Mouse (Mus musculus) lung, postnatal 0 days (tissue): Measurements from ENCODE around the gene Mast4. TPM values are rescaled to one million over a fixed set of nuclear protein-coding genes. Genes with fewer than 3 reads are reported as not detected.

ENCODE experiments used
- ATAC-seq: fragments of 200-750 bp; cut with Nextera tagmentation; 2 replicates; pipeline ENCODE4 v1.8.0; 2017; ENCODE audit warnings: moderate library complexity
- DNase-seq: peaks from one replicate; pipeline ENCODE4 v3.0.0-alpha.2; 2016; ENCODE audit warnings: low spot score
- H3K27ac ChIP-seq: fragments of 300-500 bp; sonication (generic); 2 replicates; pipeline ENCODE4 v1.5.1; 2014; ENCODE audit warnings: antibody characterized with exemption, mild to moderate bottlenecking, low read length, mixed read lengths
- H3K27me3 ChIP-seq: fragments of 300-500 bp; sonication (generic); replicated peaks from 2 replicates; pipeline ENCODE4 v1.6.1; 2014; ENCODE audit warnings: low read length, mixed read lengths; ENCODE audit not compliant: insufficient read depth
- H3K36me3 ChIP-seq: fragments of 300-500 bp; sonication (generic); 2 replicates; pipeline ENCODE4 v1.6.1; 2014; ENCODE audit warnings: low read length, mixed read lengths; ENCODE audit not compliant: insufficient read depth
- H3K4me1 ChIP-seq: fragments of 300-500 bp; sonication (generic); 2 replicates; pipeline ENCODE4 v1.6.1; 2014; ENCODE audit warnings: antibody characterized with exemption, low read depth, low read length, mixed read lengths; ENCODE audit not compliant: insufficient read depth
- H3K4me2 ChIP-seq: fragments of 300-500 bp; sonication (generic); replicated peaks from 2 replicates; pipeline ENCODE4 v1.6.1; 2014; ENCODE audit warnings: low read depth, mild to moderate bottlenecking, low read length, moderate library complexity, mixed read lengths
- H3K4me3 ChIP-seq: fragments of 300-500 bp; sonication (generic); 2 replicates; pipeline ENCODE4 v1.5.1; 2014; ENCODE audit warnings: low read depth, low read length
- H3K9ac ChIP-seq: fragments of 300-500 bp; sonication (generic); replicated peaks from 2 replicates; pipeline ENCODE4 v1.6.1; 2014; ENCODE audit warnings: low read depth, mild to moderate bottlenecking
- H3K9me3 ChIP-seq: fragments of 300-500 bp; sonication (generic); 2 replicates; pipeline ENCODE4 v1.6.1; 2016; ENCODE audit warnings: low read length, mixed read lengths
- CTCF ChIP-seq: IDR thresholded peaks from 2 replicates; pipeline ENCODE4 v1.5.1; 2016; ENCODE audit warnings: antibody characterized with exemption, mild to moderate bottlenecking
- EP300 ChIP-seq: IDR thresholded peaks from 2 replicates; pipeline ENCODE4 v1.6.1; 2016; ENCODE audit warnings: antibody characterized with exemption, mild to moderate bottlenecking, control low read depth
- WGBS: fragments of 180-500 bp; shearing (Covaris S2); extraction: QIAGEN DNeasy Blood & Tissue Kit; methylation state at CpG from one replicate; pipeline ENCODE4 v1.1.7; 2014; 5-methylcytosine and 5-hydroxymethylcytosine counted together
- polyA plus RNA-seq: library from polyadenylated mRNA; unstranded; fragments of >200 nt; fragmentation: Nextera tagmentation; extraction: Ambion mirVana; gene quantifications from 2 replicates; pipeline ENCODE4 v1.2.1, GENCODE M21; 2015

Mast4 gene
- polyA plus RNA-seq, 1 experiment from 2014 or later: 15.5 TPM

DNA sequence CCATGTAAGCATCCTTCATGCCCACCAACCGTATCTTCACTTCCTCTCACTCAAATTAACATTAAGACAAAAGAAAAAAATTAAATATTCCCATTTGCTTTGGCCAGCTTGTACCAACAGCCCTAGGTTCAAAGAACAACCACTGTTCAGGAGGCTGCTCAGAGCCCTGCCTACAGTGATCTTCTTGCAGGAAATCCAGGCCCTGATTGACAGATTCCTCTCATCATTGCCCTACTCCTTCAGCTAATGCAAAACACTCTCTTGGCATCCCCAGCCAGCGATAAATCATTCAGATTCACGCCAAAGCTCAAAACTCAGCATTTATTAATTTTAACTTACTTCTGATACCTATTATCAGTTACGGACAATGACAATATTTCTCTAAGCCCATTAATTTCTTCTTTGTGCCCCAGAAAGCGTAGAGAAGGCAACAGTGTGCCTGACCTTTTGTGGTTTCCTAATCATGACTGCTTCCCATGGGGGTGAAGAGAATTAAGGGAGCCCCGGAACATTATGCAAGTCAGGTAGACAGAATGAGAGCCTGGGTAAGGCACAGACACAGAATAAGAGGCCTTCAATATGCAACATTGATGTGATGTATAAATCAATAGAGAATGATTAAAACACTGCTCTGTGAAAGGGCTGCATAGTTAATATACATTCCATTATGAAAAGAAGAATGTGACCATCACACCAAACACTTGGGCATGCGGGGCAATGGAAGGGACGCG lies 135.9 kb downstream of the Mast4 start:
- Histone ChIP-seq H3K27ac (no peak overlapping the region), H3K27me3 (no peaks in the 10 kb centered on the region), H3K4me2 (no peak overlapping the region), H3K4me1 (no peaks in the 10 kb centered on the region), H3K9ac (no peak overlapping the region), H3K36me3 (no peaks in the 10 kb centered on the region), H3K4me3 (no peak overlapping the region), H3K9me3 (no peaks in the 10 kb centered on the region)
- ATAC-seq: no peak
- TF ChIP-seq EP300 (no peak), CTCF (no peak)
- DNase-seq: no peak
- 88% methylated on average over 9 of the region's 9 CpGs for WGBS

DNA sequence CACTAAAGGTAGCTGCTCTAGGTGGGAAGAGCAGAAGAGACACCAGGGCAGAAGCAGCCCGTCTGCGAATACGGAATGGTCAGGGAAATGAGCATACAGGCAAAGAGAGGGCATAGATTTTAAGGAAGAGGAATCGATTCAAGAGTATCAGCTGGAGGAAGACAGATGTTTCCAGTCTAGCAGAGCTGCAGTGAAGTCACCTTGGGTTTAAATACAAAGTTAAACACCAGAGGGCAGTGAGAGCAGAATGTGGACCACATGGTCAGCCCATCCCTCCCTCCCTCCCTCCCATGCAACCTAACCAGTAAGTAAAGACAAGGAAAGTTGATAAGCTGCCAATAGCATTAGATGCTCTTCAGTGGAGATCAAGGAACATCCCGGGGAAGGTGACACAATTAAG lies 138.0 kb downstream of the Mast4 start:
- no peaks in the 10 kb centered on the region for H3K27me3 ChIP-seq
- DNase-seq: no peak
- no peak overlapping the region for H3K9ac ChIP-seq
- 48% methylated on average over 5 of the region's 5 CpGs for WGBS
- no peak for ATAC-seq
- H3K4me3 ChIP-seq: no peak overlapping the region
- no peaks in the 10 kb centered on the region for H3K36me3 ChIP-seq
- no peaks in the 10 kb centered on the region for H3K9me3 ChIP-seq
- H3K27ac ChIP-seq: no peak overlapping the region
- no peak overlapping the region for H3K4me2 ChIP-seq
- no peaks in the 10 kb centered on the region for H3K4me1 ChIP-seq
- TF ChIP-seq CTCF (peak; percentile 19), EP300 (no peak)

GRCm38 (mm10) chr13:103195847-103196246 lies 138.4 kb downstream of the Mast4 start:
- H3K4me3 ChIP-seq: no peak overlapping the region
- H3K36me3 ChIP-seq: no peaks in the 10 kb centered on the region
- TF ChIP-seq CTCF (no peak), EP300 (no peak)
- no peak overlapping the region for H3K4me2 ChIP-seq
- no peak overlapping the region for H3K9ac ChIP-seq
- H3K27ac ChIP-seq: no peak overlapping the region
- no peaks in the 10 kb centered on the region for H3K27me3 ChIP-seq
- no peaks in the 10 kb centered on the region for H3K9me3 ChIP-seq
- DNase-seq (no peak), ATAC-seq (no peak)
- WGBS: 73% methylated on average over 3 of the region's 3 CpGs
- H3K4me1 ChIP-seq: no peaks in the 10 kb centered on the region

DNA sequence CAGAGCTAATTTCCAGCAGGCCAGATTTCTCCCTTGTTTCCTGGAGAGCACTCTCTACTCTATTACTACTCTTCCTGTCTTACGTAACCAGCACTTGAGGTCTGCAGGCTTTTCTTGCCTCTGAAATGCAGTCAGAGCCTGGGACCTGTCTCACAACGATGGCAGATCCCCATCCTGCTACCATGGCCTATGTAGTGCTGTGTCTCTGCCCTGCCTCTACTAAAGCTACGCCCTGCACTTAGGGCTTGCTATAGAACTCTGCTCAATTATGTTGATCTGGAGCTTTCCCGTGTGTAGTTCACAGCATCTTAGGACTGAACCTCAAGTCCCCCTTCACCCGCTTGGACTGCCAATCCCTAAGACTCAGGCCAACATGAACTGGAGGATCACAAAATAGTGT lies 150.7 kb downstream of the Mast4 start:
- no peak overlapping the region for H3K4me3 ChIP-seq
- ATAC-seq: peak; percentile 28; the same call in 1 of the 2 replicates
- H3K4me2 ChIP-seq: no peak overlapping the region
- peak; percentile 33 for DNase-seq
- no peaks in the 10 kb centered on the region for H3K4me1 ChIP-seq
- no peak for TF ChIP-seq CTCF
- TF ChIP-seq EP300: no peak
- WGBS: 67% methylated on average over 5 of the region's 5 CpGs
- no peaks in the 10 kb centered on the region for H3K9me3 ChIP-seq
- no peak overlapping the region for H3K27ac ChIP-seq
- H3K27me3 ChIP-seq: no peaks in the 10 kb centered on the region
- H3K9ac ChIP-seq: no peak overlapping the region
- no peaks in the 10 kb centered on the region for H3K36me3 ChIP-seq

- Histone ChIP-seq H3K27ac (no peak overlapping the region), H3K4me3 (no peak overlapping the region), H3K36me3 (no peaks in the 10 kb centered on the region), H3K27me3 (no peaks in the 10 kb centered on the region), H3K4me1 (no peaks in the 10 kb centered on the region), H3K9ac (no peak overlapping the region), H3K4me2 (no peak overlapping the region), H3K9me3 (no peaks in the 10 kb centered on the region)
- no peak for DNase-seq
- no peak for ATAC-seq
- 90% methylated on average over 9 of the region's 9 CpGs for WGBS
- TF ChIP-seq EP300 (no peak), CTCF (no peak)
Observed at GRCm38 (mm10) chr13:103181836-103182235, 152.5 kb downstream of the Mast4 start.

- DNase-seq: no peak
- ATAC-seq: no peak
- Histone ChIP-seq H3K27me3 (no peaks in the 10 kb centered on the region), H3K27ac (no peak overlapping the region), H3K4me3 (no peak overlapping the region), H3K36me3 (no peaks in the 10 kb centered on the region), H3K9ac (no peak overlapping the region), H3K9me3 (no peaks in the 10 kb centered on the region), H3K4me2 (no peak overlapping the region), H3K4me1 (no peaks in the 10 kb centered on the region)
- TF ChIP-seq EP300 (no peak), CTCF (no peak)
- 77% methylated on average over 7 of the region's 7 CpGs for WGBS
Observed at GRCm38 (mm10) chr13:103176871-103177270, 157.4 kb downstream of the Mast4 start.

DNA sequence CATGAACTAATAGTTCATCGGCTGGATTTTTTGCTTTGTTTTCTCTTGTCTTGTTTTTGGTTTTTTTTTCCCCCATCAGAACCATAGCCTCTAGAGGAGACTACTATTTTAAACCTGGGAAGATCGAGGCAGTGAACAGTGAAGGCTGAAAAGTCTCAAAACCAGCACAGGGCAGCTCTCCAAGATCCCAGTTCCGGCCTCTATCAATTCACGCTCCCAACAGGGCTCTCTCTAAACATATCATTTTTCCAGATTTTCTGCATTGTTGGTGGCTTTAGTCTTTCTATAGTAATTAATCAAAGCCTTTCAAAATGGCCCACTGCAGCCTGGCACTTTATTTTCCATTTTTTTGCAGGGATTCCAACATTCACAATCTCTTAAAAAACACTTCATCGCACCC lies 159.9 kb downstream of the Mast4 start:
- Histone ChIP-seq H3K27ac (no peak overlapping the region), H3K27me3 (no peaks in the 10 kb centered on the region), H3K9ac (no peak overlapping the region), H3K36me3 (no peaks in the 10 kb centered on the region), H3K9me3 (no peaks in the 10 kb centered on the region), H3K4me1 (no peaks in the 10 kb centered on the region), H3K4me3 (no peak overlapping the region), H3K4me2 (no peak overlapping the region)
- WGBS: 66% methylated on average over 5 of the region's 5 CpGs
- no peak for DNase-seq
- TF ChIP-seq CTCF (no peak), EP300 (no peak)
- ATAC-seq: no peak
